Comparison of ENCODE assay signal across 17 mouse cellular contexts in genomic region chr9:79951339-79951738, GRCm38 (mm10).
DNase-seq lines count a peak whose midpoint lies in the region; ATAC-seq and TF ChIP-seq lines count a peak whose summit lies in the region.
"Had no signal": no experiment of that assay in that cellular context is flagged by ENCODE, and none has a peak within 500 bp of the region (broad histone marks: within the 10 kb centered on the region; RNA-seq: fewer than 3 reads in every experiment).

No protein-coding gene starts in this region.

- peaks cover 5% of the 10 kb centered on the region for H3K79me2 ChIP-seq in heart, adult 2 months (replicated peaks; ENCODE audit: control insufficient read depth, insufficient read depth, low read length)

- TF ChIP-seq POLR2A in heart, adult 2 months (IDR thresholded peaks at IDR 0.05; ENCODE audit: insufficient read depth, low read depth, low read length) = no peak

- peaks cover 20% of the 10 kb centered on the region for H3K4me1 ChIP-seq in heart, adult 2 months (ENCODE audit: control insufficient read depth, insufficient read depth, low read length)
- peaks cover 33% of the 10 kb centered on the region for H3K4me1 ChIP-seq in heart, postnatal 0 days (ENCODE audit: control insufficient read depth, insufficient read depth)
- H3K4me1 ChIP-seq in stomach, embryonic 16.5 days (ENCODE audit: control insufficient read depth, insufficient read depth, low read length) = 0 out of 2 replicates have a peak, but pooled peaks cover 6% of the 10 kb centered on the region
- H3K4me1 ChIP-seq: forebrain, embryonic 15.5 days; hindbrain, embryonic 15.5 days had no signal

- H3K9me3 ChIP-seq in heart, postnatal 0 days (replicated peaks; ENCODE audit: control insufficient read depth, low read length) = no peaks in the 10 kb centered on the region
- no peaks in the 10 kb centered on the region for H3K9me3 ChIP-seq in stomach, embryonic 16.5 days (replicated peaks; ENCODE audit: control insufficient read depth, low read length)
- H3K9me3 ChIP-seq: forebrain, embryonic 15.5 days; hindbrain, embryonic 15.5 days; intestine, embryonic 15.5 days; liver, embryonic 13.5 days; lung, embryonic 15.5 days had no signal

- H3K9ac ChIP-seq in heart, adult 2 months (ENCODE audit: low read depth, low read length) = no peak overlapping the region
- no peak overlapping the region for H3K9ac ChIP-seq in heart, postnatal 0 days (replicated peaks; ENCODE audit: low read depth, low read length)
- no peak overlapping the region for H3K9ac ChIP-seq in stomach, embryonic 16.5 days (ENCODE audit: low read length)
- H3K9ac ChIP-seq: forebrain, embryonic 15.5 days; hindbrain, embryonic 15.5 days; intestine, embryonic 15.5 days; liver, embryonic 13.5 days; lung, embryonic 15.5 days had no signal

- 78% methylated on average over 5 of the region's 5 CpGs for WGBS in heart, adult 2 months
- 83% methylated on average over 5 of the region's 5 CpGs for WGBS in heart, postnatal 0 days
- 73% methylated on average over 5 of the region's 5 CpGs for WGBS in stomach, embryonic 16.5 days

- H3K27ac ChIP-seq in heart, adult 2 months = peak overlapping the region; percentile 76
- H3K27ac ChIP-seq in heart, postnatal 0 days (ENCODE audit: low read depth) = peak overlapping the region; percentile 69
- 0 out of 2 replicates have a peak overlapping the region, but pooled peaks have one; percentile 41 for H3K27ac ChIP-seq in stomach, embryonic 16.5 days (ENCODE audit: low read length)
- H3K27ac ChIP-seq: forebrain, embryonic 15.5 days; hindbrain, embryonic 15.5 days; intestine, embryonic 15.5 days; liver, embryonic 13.5 days; lung, embryonic 15.5 days; macrophage had no signal

- no peak for TF ChIP-seq CTCF in heart, adult 2 months (IDR thresholded peaks at IDR 0.05)
- no peak for TF ChIP-seq CTCF in heart, postnatal 0 days (IDR thresholded peaks at IDR 0.05; ENCODE audit: low read depth)

- peaks cover 36% of the 10 kb centered on the region for H3K36me3 ChIP-seq in heart, adult 2 months (ENCODE audit: control insufficient read depth, insufficient read depth, low read length)
- H3K36me3 ChIP-seq in heart, postnatal 0 days (replicated peaks; ENCODE audit: control insufficient read depth, insufficient read depth, low read length) = peaks cover 12% of the 10 kb centered on the region
- no peaks in the 10 kb centered on the region for H3K36me3 ChIP-seq in stomach, embryonic 16.5 days (ENCODE audit: control insufficient read depth, insufficient read depth, low read length)
- H3K36me3 ChIP-seq: forebrain, embryonic 15.5 days; hindbrain, embryonic 15.5 days; intestine, embryonic 15.5 days; liver, embryonic 13.5 days; lung, embryonic 15.5 days had no signal

- TF ChIP-seq EP300 in heart, adult 2 months (IDR thresholded peaks at IDR 0.05; ENCODE audit: insufficient read depth, low read depth, low read length) = no peak
- no peak for TF ChIP-seq EP300 in heart, postnatal 0 days (IDR thresholded peaks at IDR 0.05; ENCODE audit: low read depth)

- intact Hi-C loops in heart, adult 2 months (cut with DNase I) = loop anchor here (2.0 kb wide), 1 partner anchor 15 kb away; no protein-coding TSS in a partner anchor

- ATAC-seq in heart, postnatal 0 days (ENCODE audit: insufficient read depth, low read depth) = no peak
- ATAC-seq in granulocyte monocyte progenitor cell, adult 5-6 weeks (replicated peaks; ENCODE audit: poor library complexity, severe bottlenecking) = peak; percentile 92
- no peak for ATAC-seq in stomach, embryonic 16.5 days (ENCODE audit: insufficient read depth, low FRiP score)
- ATAC-seq: forebrain, embryonic 15.5 days had no signal

- DNase-seq in heart, adult 2 months = no peak
- no peak for DNase-seq in heart, postnatal 4 days
- no peak for DNase-seq in heart, postnatal 0 days (ENCODE audit: low spot score)
- DNase-seq in heart, adult 9 months (ENCODE audit: low spot score in 2 of 2) = no peak
- no peak for DNase-seq in layer of hippocampus, adult 9-10 months (ENCODE audit: low spot score)
- DNase-seq in thymus, postnatal 36 days = no peak
- DNase-seq: cerebellum, adult 8-10 months; liver, embryonic 13.5 days; midbrain, embryonic 14.5 days; right cerebral cortex, postnatal 25 days had no signal

- H3K27me3 ChIP-seq in heart, adult 2 months (ENCODE audit: control insufficient read depth, insufficient read depth, low read length) = no peaks in the 10 kb centered on the region
- H3K27me3 ChIP-seq in heart, postnatal 0 days (ENCODE audit: control insufficient read depth, insufficient read depth, low read length) = no peaks in the 10 kb centered on the region
- H3K27me3 ChIP-seq in stomach, embryonic 16.5 days (ENCODE audit: control insufficient read depth, insufficient read depth, low read length) = no peaks in the 10 kb centered on the region
- H3K27me3 ChIP-seq: forebrain, embryonic 15.5 days; hindbrain, embryonic 15.5 days; intestine, embryonic 15.5 days; liver, embryonic 13.5 days; lung, embryonic 15.5 days had no signal

- H3K4me3 ChIP-seq in heart, adult 2 months = peak overlapping the region; percentile 17; the same call in 1 of the 2 replicates
- H3K4me3 ChIP-seq in heart, postnatal 0 days (ENCODE audit: low read depth, low read length) = no peak overlapping the region
- no peak overlapping the region for H3K4me3 ChIP-seq in stomach, embryonic 16.5 days (replicated peaks; ENCODE audit: low read length)
- H3K4me3 ChIP-seq: forebrain, embryonic 15.5 days; hindbrain, embryonic 15.5 days; intestine, embryonic 15.5 days; liver, embryonic 13.5 days; lung, embryonic 15.5 days had no signal

- peak overlapping the region; percentile 33; the same call in 1 of the 2 replicates for H3K4me2 ChIP-seq in heart, postnatal 0 days (ENCODE audit: low read depth, low read length)
- no peak overlapping the region for H3K4me2 ChIP-seq in stomach, embryonic 16.5 days (ENCODE audit: low read depth, low read length)
- H3K4me2 ChIP-seq: forebrain, embryonic 15.5 days; hindbrain, embryonic 15.5 days; intestine, embryonic 15.5 days; liver, embryonic 13.5 days; lung, embryonic 15.5 days had no signal
